ENCODE assay signal across 14 mouse cellular contexts in genomic region chr14:21200850-21201249, GRCm38 (mm10).
"Had no signal": no experiment of that assay in that cellular context is flagged by ENCODE, and none has a peak within 500 bp of the region (broad histone marks: within the 10 kb centered on the region; RNA-seq: fewer than 3 reads in every experiment).

No protein-coding gene starts in this region.

- DNase-seq: kidney, adult 8-10 months; kidney, postnatal 25 days; liver; liver, embryonic 13.5 days; liver, postnatal 0 days; lung, postnatal 14 days; right cerebral cortex, postnatal 14 days; thymus, adult 18-20 months; thymus, postnatal 25 days had no signal

- H3K4me1 ChIP-seq: limb, embryonic 12.5 days; liver, embryonic 13.5 days; neural tube, embryonic 13.5 days had no signal

- ATAC-seq: intestine, postnatal 0 days; liver, postnatal 0 days; midbrain, embryonic 16.5 days had no signal

- H3K9ac ChIP-seq: limb, embryonic 12.5 days; liver, embryonic 13.5 days; liver, postnatal 0 days; neural tube, embryonic 13.5 days had no signal

- H3K4me2 ChIP-seq: limb, embryonic 12.5 days; liver, embryonic 13.5 days; neural tube, embryonic 13.5 days had no signal

- H3K4me3 ChIP-seq: limb, embryonic 12.5 days; liver, embryonic 13.5 days; neural tube, embryonic 13.5 days had no signal

- H3K9me3 ChIP-seq: limb, embryonic 12.5 days; liver, embryonic 13.5 days; neural tube, embryonic 13.5 days had no signal

- H3K36me3 ChIP-seq: limb, embryonic 12.5 days; liver, embryonic 13.5 days; neural tube, embryonic 13.5 days had no signal

- H3K27ac ChIP-seq: limb, embryonic 12.5 days; liver, embryonic 13.5 days; macrophage; neural tube, embryonic 13.5 days had no signal

- H3K27me3 ChIP-seq: limb, embryonic 12.5 days; liver, embryonic 13.5 days; neural tube, embryonic 13.5 days had no signal
